Mouse (Mus musculus): Measurements from ENCODE around the gene 9930022D16Rik. TPM values are rescaled to one million over a fixed set of nuclear protein-coding genes. Genes with fewer than 3 reads are reported as not detected.

9930022D16Rik gene
- polyA plus RNA-seq, 1 experiment from 2014 or later = not detected

GRCm38 (mm10) chr11:109420567-109420962, 6.8 kb downstream of the 9930022D16Rik start:
- WGBS = 89% methylated on average over 14 of the region's 14 CpGs
- no peaks in the 10 kb centered on the region for H3K4me1 ChIP-seq (ENCODE audit: control insufficient read depth, insufficient read depth, low read length)
- H3K4me3 ChIP-seq (ENCODE audit: low read depth, low read length) = no peak overlapping the region
- DNase-seq (ENCODE audit: low spot score) (no peak), ATAC-seq (no peak)
- no peak overlapping the region for H3K4me2 ChIP-seq (ENCODE audit: low read length)
- no peaks in the 10 kb centered on the region for H3K27me3 ChIP-seq (replicated peaks; ENCODE audit: control insufficient read depth, insufficient read depth, low read length)
- H3K9me3 ChIP-seq (replicated peaks; ENCODE audit: control insufficient read depth, low read length) = no peaks in the 10 kb centered on the region
- no peaks in the 10 kb centered on the region for H3K36me3 ChIP-seq (ENCODE audit: control insufficient read depth, insufficient read depth, low read length)
- H3K27ac ChIP-seq (ENCODE audit: low read depth, low read length) = no peak overlapping the region
- H3K9ac ChIP-seq (ENCODE audit: low read length) = no peak overlapping the region

- Histone ChIP-seq H3K27me3 (replicated peaks; ENCODE audit: control insufficient read depth, insufficient read depth, low read length) (no peaks in the 10 kb centered on the region), H3K4me3 (ENCODE audit: low read depth, low read length) (no peak overlapping the region), H3K27ac (ENCODE audit: low read depth, low read length) (no peak overlapping the region), H3K4me1 (ENCODE audit: control insufficient read depth, insufficient read depth, low read length) (no peaks in the 10 kb centered on the region), H3K36me3 (ENCODE audit: control insufficient read depth, insufficient read depth, low read length) (no peaks in the 10 kb centered on the region), H3K9me3 (replicated peaks; ENCODE audit: control insufficient read depth, low read length) (no peaks in the 10 kb centered on the region), H3K4me2 (ENCODE audit: low read length) (no peak overlapping the region), H3K9ac (ENCODE audit: low read length) (no peak overlapping the region)
- WGBS = 88% methylated on average over 5 of the region's 5 CpGs
- ATAC-seq (no peak), DNase-seq (ENCODE audit: low spot score) (no peak)
These were observed 7.5 kb downstream of the 9930022D16Rik start for GRCm38 (mm10) chr11:109421205-109421604.

GRCm38 (mm10) chr11:109422263-109422662, 8.5 kb downstream of the 9930022D16Rik start:
- Histone ChIP-seq H3K36me3 (ENCODE audit: control insufficient read depth, insufficient read depth, low read length) (no peaks in the 10 kb centered on the region), H3K27me3 (replicated peaks; ENCODE audit: control insufficient read depth, insufficient read depth, low read length) (no peaks in the 10 kb centered on the region), H3K9ac (ENCODE audit: low read length) (no peak overlapping the region), H3K4me2 (ENCODE audit: low read length) (no peak overlapping the region), H3K27ac (ENCODE audit: low read depth, low read length) (no peak overlapping the region), H3K4me1 (ENCODE audit: control insufficient read depth, insufficient read depth, low read length) (peaks cover 4% of the 10 kb centered on the region; the same call in 1 of the 2 replicates), H3K9me3 (replicated peaks; ENCODE audit: control insufficient read depth, low read length) (no peaks in the 10 kb centered on the region), H3K4me3 (ENCODE audit: low read depth, low read length) (no peak overlapping the region)
- ATAC-seq (no peak), DNase-seq (ENCODE audit: low spot score) (no peak)
- WGBS = 96% methylated on average over 4 of the region's 4 CpGs

- H3K27ac ChIP-seq (ENCODE audit: low read depth, low read length) = no peak overlapping the region
- ATAC-seq = no peak
- H3K4me3 ChIP-seq (ENCODE audit: low read depth, low read length) = no peak overlapping the region
- no peaks in the 10 kb centered on the region for H3K9me3 ChIP-seq (replicated peaks; ENCODE audit: control insufficient read depth, low read length)
- peaks cover 4% of the 10 kb centered on the region; the same call in 1 of the 2 replicates for H3K4me1 ChIP-seq (ENCODE audit: control insufficient read depth, insufficient read depth, low read length)
- H3K4me2 ChIP-seq (ENCODE audit: low read length) = no peak overlapping the region
- H3K27me3 ChIP-seq (replicated peaks; ENCODE audit: control insufficient read depth, insufficient read depth, low read length) = no peaks in the 10 kb centered on the region
- no peak overlapping the region for H3K9ac ChIP-seq (ENCODE audit: low read length)
- no peak for DNase-seq (ENCODE audit: low spot score)
- peaks cover under 1% of the 10 kb centered on the region; the same call in 1 of the 2 replicates for H3K36me3 ChIP-seq (ENCODE audit: control insufficient read depth, insufficient read depth, low read length)
- WGBS = 57% methylated on average over 1 of the region's 1 CpGs
These were observed 9.6 kb downstream of the 9930022D16Rik start for GRCm38 (mm10) chr11:109423294-109423693.

GRCm38 (mm10) chr11:109425392-109426271, 11.9 kb downstream of the 9930022D16Rik start, which contains the start of gene Amz2:
Amz2 (plus strand) TSS chr11:109425946.
- peak; percentile 98 for DNase-seq (ENCODE audit: low spot score)
- peak within 1 kb of the TSS; percentile 77 for H3K9ac ChIP-seq (ENCODE audit: low read length)
- H3K4me3 ChIP-seq (ENCODE audit: low read depth, low read length) = peak within 1 kb of the TSS; percentile 58
- H3K9me3 ChIP-seq (replicated peaks; ENCODE audit: control insufficient read depth, low read length) = no peaks in the 10 kb centered on the region
- peak within 1 kb of the TSS; percentile 55 for H3K4me2 ChIP-seq (ENCODE audit: low read length)
- peaks cover 24% of the 10 kb centered on the region for H3K36me3 ChIP-seq (ENCODE audit: control insufficient read depth, insufficient read depth, low read length)
- WGBS = under 1% methylated on average over 64 of the region's 65 CpGs
- H3K4me1 ChIP-seq (ENCODE audit: control insufficient read depth, insufficient read depth, low read length) = peaks cover 4% of the 10 kb centered on the region; the same call in 1 of the 2 replicates
- peak within 1 kb of the TSS; percentile 78 for H3K27ac ChIP-seq (ENCODE audit: low read depth, low read length)
- no peaks in the 10 kb centered on the region for H3K27me3 ChIP-seq (replicated peaks; ENCODE audit: control insufficient read depth, insufficient read depth, low read length)
- ATAC-seq = peak; percentile 95

- H3K36me3 ChIP-seq (ENCODE audit: control insufficient read depth, insufficient read depth, low read length) = peaks cover 27% of the 10 kb centered on the region
- ATAC-seq (no peak), DNase-seq (ENCODE audit: low spot score) (no peak)
- peak overlapping the region; percentile 78 for H3K27ac ChIP-seq (ENCODE audit: low read depth, low read length)
- peak overlapping the region; percentile 77 for H3K9ac ChIP-seq (ENCODE audit: low read length)
- under 1% methylated on average over 11 of the region's 11 CpGs for WGBS
- H3K27me3 ChIP-seq (replicated peaks; ENCODE audit: control insufficient read depth, insufficient read depth, low read length) = no peaks in the 10 kb centered on the region
- H3K4me1 ChIP-seq (ENCODE audit: control insufficient read depth, insufficient read depth, low read length) = peaks cover 4% of the 10 kb centered on the region; the same call in 1 of the 2 replicates
- no peaks in the 10 kb centered on the region for H3K9me3 ChIP-seq (replicated peaks; ENCODE audit: control insufficient read depth, low read length)
- peak overlapping the region; percentile 58 for H3K4me3 ChIP-seq (ENCODE audit: low read depth, low read length)
- peak overlapping the region; percentile 55 for H3K4me2 ChIP-seq (ENCODE audit: low read length)
These were observed 12.5 kb downstream of the 9930022D16Rik start for GRCm38 (mm10) chr11:109426272-109426586.

- Histone ChIP-seq H3K9me3 (replicated peaks; ENCODE audit: control insufficient read depth, low read length) (no peaks in the 10 kb centered on the region), H3K27ac (ENCODE audit: low read depth, low read length) (no peak overlapping the region), H3K36me3 (ENCODE audit: control insufficient read depth, insufficient read depth, low read length) (peaks cover 32% of the 10 kb centered on the region), H3K4me1 (ENCODE audit: control insufficient read depth, insufficient read depth, low read length) (peaks cover 4% of the 10 kb centered on the region; the same call in 1 of the 2 replicates), H3K27me3 (replicated peaks; ENCODE audit: control insufficient read depth, insufficient read depth, low read length) (no peaks in the 10 kb centered on the region), H3K4me2 (ENCODE audit: low read length) (no peak overlapping the region; the same call in 1 of the 2 replicates), H3K9ac (ENCODE audit: low read length) (no peak overlapping the region), H3K4me3 (ENCODE audit: low read depth, low read length) (no peak overlapping the region)
- 96% methylated on average over 5 of the region's 5 CpGs for WGBS
- DNase-seq (ENCODE audit: low spot score) = no peak
- no peak for ATAC-seq
These were observed 13.6 kb downstream of the 9930022D16Rik start for GRCm38 (mm10) chr11:109427353-109427752.

- Histone ChIP-seq H3K4me2 (ENCODE audit: low read length) (no peak overlapping the region), H3K9ac (ENCODE audit: low read length) (no peak overlapping the region), H3K27ac (ENCODE audit: low read depth, low read length) (no peak overlapping the region), H3K4me3 (ENCODE audit: low read depth, low read length) (no peak overlapping the region), H3K36me3 (ENCODE audit: control insufficient read depth, insufficient read depth, low read length) (peaks cover 74% of the 10 kb centered on the region), H3K9me3 (replicated peaks; ENCODE audit: control insufficient read depth, low read length) (no peaks in the 10 kb centered on the region), H3K27me3 (replicated peaks; ENCODE audit: control insufficient read depth, insufficient read depth, low read length) (no peaks in the 10 kb centered on the region), H3K4me1 (ENCODE audit: control insufficient read depth, insufficient read depth, low read length) (no peaks in the 10 kb centered on the region)
- WGBS = 94% methylated on average over 16 of the region's 16 CpGs
- ATAC-seq (no peak), DNase-seq (ENCODE audit: low spot score) (no peak)
These were observed 20.6 kb downstream of the 9930022D16Rik start for GRCm38 (mm10) chr11:109434233-109434798.

GRCm38 (mm10) chr11:109436889-109437288, 23.2 kb downstream of the 9930022D16Rik start:
- H3K27me3 ChIP-seq (replicated peaks; ENCODE audit: control insufficient read depth, insufficient read depth, low read length) = no peaks in the 10 kb centered on the region
- H3K4me1 ChIP-seq (ENCODE audit: control insufficient read depth, insufficient read depth, low read length) = peaks cover 4% of the 10 kb centered on the region
- no peak overlapping the region for H3K4me3 ChIP-seq (ENCODE audit: low read depth, low read length)
- no peak overlapping the region for H3K9ac ChIP-seq (ENCODE audit: low read length)
- ATAC-seq (no peak), DNase-seq (ENCODE audit: low spot score) (no peak)
- H3K4me2 ChIP-seq (ENCODE audit: low read length) = no peak overlapping the region
- H3K36me3 ChIP-seq (ENCODE audit: control insufficient read depth, insufficient read depth, low read length) = peaks cover 57% of the 10 kb centered on the region
- no peak overlapping the region for H3K27ac ChIP-seq (ENCODE audit: low read depth, low read length)
- WGBS = 68% methylated on average over 7 of the region's 8 CpGs
- no peaks in the 10 kb centered on the region for H3K9me3 ChIP-seq (replicated peaks; ENCODE audit: control insufficient read depth, low read length)
